Mouse (Mus musculus): ENCODE data around the gene Defb42. TPM values are rescaled to one million over a fixed set of nuclear protein-coding genes. Genes with fewer than 3 reads are reported as not detected.

Defb42 gene
- total and polyA plus RNA-seq, 3 experiments: not detected

GRCm38 (mm10) chr14:63049910-63050370 is 3.1 kb downstream of the Defb42 start, which contains the start of gene Defb30:
Gene Defb30, minus strand, starts transcription at chr14:63049960.
- H3K27ac ChIP-seq (ENCODE audit: control insufficient read depth, low read depth, low read length): no peak within 1 kb of the TSS
- no peaks in the 10 kb centered on the region for H3K36me3 ChIP-seq (ENCODE audit: control insufficient read depth in 1 of 2, insufficient read depth in 2 of 2, low read length in 2 of 2)
- H3K4me1 ChIP-seq (ENCODE audit: control insufficient read depth in 1 of 2, insufficient read depth in 2 of 2, low read length in 2 of 2): no peaks in the 10 kb centered on the region
- H3K79me2 ChIP-seq (ENCODE audit: control insufficient read depth, insufficient read depth, low read length, poor library complexity): no peaks in the 10 kb centered on the region
- H3K9ac ChIP-seq (ENCODE audit: control insufficient read depth, low read depth, low read length, poor library complexity, severe bottlenecking): no peak within 1 kb of the TSS
- H3K27me3 ChIP-seq (ENCODE audit: control insufficient read depth in 1 of 2, insufficient read depth in 2 of 2, low read length in 2 of 2): no peaks in the 10 kb centered on the region; a peak in 1 of 4 replicates
- DNase-seq (ENCODE audit: low read depth, low spot score): no peak
- TF ChIP-seq MYC (IDR thresholded peaks at IDR 0.05; ENCODE audit: low read depth, low read length) (no peak), USF1 (IDR thresholded peaks at IDR 0.05; ENCODE audit: low read depth, low read length) (no peak), MAFK (IDR thresholded peaks at IDR 0.05; ENCODE audit: borderline replicate concordance, low read depth, low read length) (no peak), NRF1 (IDR thresholded peaks at IDR 0.05; ENCODE audit: insufficient read depth, low read depth, low read length, poor library complexity, severe bottlenecking) (no peak), MXI1 (IDR thresholded peaks at IDR 0.05; ENCODE audit: low read depth, low read length) (no peak), BHLHE40 (IDR thresholded peaks at IDR 0.05; ENCODE audit: borderline replicate concordance, low read depth, low read length) (no peak), ZC3H11A (IDR thresholded peaks at IDR 0.05; ENCODE audit: low read depth, low read length) (no peak), NELFE (IDR thresholded peaks at IDR 0.05; ENCODE audit: low read depth, low read length) (no peak), POLR2A (IDR thresholded peaks at IDR 0.05; ENCODE audit: control insufficient read depth in 1 of 2, insufficient read depth in 1 of 2, low read depth in 1 of 2, low read length in 2 of 2, poor library complexity in 1 of 2) (no peak), ZMIZ1 (IDR thresholded peaks at IDR 0.05; ENCODE audit: low read depth, low read length) (no peak), TBP (IDR thresholded peaks at IDR 0.05; ENCODE audit: low read depth, low read length) (no peak), MEF2A (IDR thresholded peaks at IDR 0.05; ENCODE audit: extremely low read depth, insufficient replicate concordance, low read depth, low read length, poor library complexity, severe bottlenecking) (no peak), SMC3 (IDR thresholded peaks at IDR 0.05; ENCODE audit: low read depth, low read length) (no peak), SIN3A (IDR thresholded peaks at IDR 0.05; ENCODE audit: low read length) (no peak), POLR2AphosphoS2 (IDR thresholded peaks at IDR 0.05; ENCODE audit: low read length) (no peak), GABPA (IDR thresholded peaks at IDR 0.05; ENCODE audit: low read depth, low read length) (no peak), MYB (IDR thresholded peaks at IDR 0.05; ENCODE audit: low read depth, low read length) (no peak)
- H3K4me3 ChIP-seq (ENCODE audit: control insufficient read depth in 1 of 2, insufficient read depth in 1 of 2, low read depth in 2 of 2, low read length in 2 of 2): no peak within 1 kb of the TSS
- H3K9me3 ChIP-seq (replicated peaks; ENCODE audit: insufficient read depth, low read length): no peaks in the 10 kb centered on the region

GRCm38 (mm10) chr14:63050769-63051168 is 4.0 kb downstream of the Defb42 start:
- Histone ChIP-seq H3K79me2 (ENCODE audit: control insufficient read depth, insufficient read depth, low read length, poor library complexity) (no peaks in the 10 kb centered on the region), H3K36me3 (ENCODE audit: control insufficient read depth in 1 of 2, insufficient read depth in 2 of 2, low read length in 2 of 2) (no peaks in the 10 kb centered on the region), H3K4me1 (ENCODE audit: control insufficient read depth in 1 of 2, insufficient read depth in 2 of 2, low read length in 2 of 2) (no peaks in the 10 kb centered on the region), H3K9ac (ENCODE audit: control insufficient read depth, low read depth, low read length, poor library complexity, severe bottlenecking) (no peak overlapping the region), H3K9me3 (replicated peaks; ENCODE audit: insufficient read depth, low read length) (no peaks in the 10 kb centered on the region), H3K27me3 (ENCODE audit: control insufficient read depth in 1 of 2, insufficient read depth in 2 of 2, low read length in 2 of 2) (no peaks in the 10 kb centered on the region; a peak in 1 of 4 replicates), H3K27ac (ENCODE audit: control insufficient read depth, low read depth, low read length) (no peak overlapping the region), H3K4me3 (ENCODE audit: control insufficient read depth in 1 of 2, insufficient read depth in 1 of 2, low read depth in 2 of 2, low read length in 2 of 2) (no peak overlapping the region)
- DNase-seq (ENCODE audit: low read depth, low spot score): peak; percentile 76
- peak; percentile 17; the same call in 1 of the 2 replicates for TF ChIP-seq ZC3H11A (IDR thresholded peaks at IDR 0.05; ENCODE audit: low read depth, low read length)
- TF ChIP-seq CTCF (IDR thresholded peaks at IDR 0.05 in 2 of 3, conservative IDR thresholded peaks at IDR 0.05 in 1 of 3; ENCODE audit: control insufficient read depth in 1 of 3, insufficient read depth in 1 of 3, low read depth in 2 of 3, low read length in 3 of 3, poor library complexity in 1 of 3, severe bottlenecking in 1 of 3): peak; percentile 76 to 91 (median 82)
- no peak for TF ChIP-seq USF1 (IDR thresholded peaks at IDR 0.05; ENCODE audit: low read depth, low read length)
- no peak for TF ChIP-seq POLR2AphosphoS2 (IDR thresholded peaks at IDR 0.05; ENCODE audit: low read length)
- no peak for TF ChIP-seq NRF1 (IDR thresholded peaks at IDR 0.05; ENCODE audit: insufficient read depth, low read depth, low read length, poor library complexity, severe bottlenecking)
- no peak for TF ChIP-seq MYB (IDR thresholded peaks at IDR 0.05; ENCODE audit: low read depth, low read length)
- TF ChIP-seq RAD21 (IDR thresholded peaks at IDR 0.05; ENCODE audit: low read depth, low read length): peak; percentile 45
- TF ChIP-seq SMC3 (IDR thresholded peaks at IDR 0.05; ENCODE audit: low read depth, low read length): peak; percentile 77
